Mouse (Mus musculus): Measurements from ENCODE around the gene Doc2g.
"Not testable (repeated sequence)": the region's sequence is repeated elsewhere in the genome, so short reads cannot be mapped to it uniquely, and the experiment has no call there.

The Doc2g gene

DNA sequence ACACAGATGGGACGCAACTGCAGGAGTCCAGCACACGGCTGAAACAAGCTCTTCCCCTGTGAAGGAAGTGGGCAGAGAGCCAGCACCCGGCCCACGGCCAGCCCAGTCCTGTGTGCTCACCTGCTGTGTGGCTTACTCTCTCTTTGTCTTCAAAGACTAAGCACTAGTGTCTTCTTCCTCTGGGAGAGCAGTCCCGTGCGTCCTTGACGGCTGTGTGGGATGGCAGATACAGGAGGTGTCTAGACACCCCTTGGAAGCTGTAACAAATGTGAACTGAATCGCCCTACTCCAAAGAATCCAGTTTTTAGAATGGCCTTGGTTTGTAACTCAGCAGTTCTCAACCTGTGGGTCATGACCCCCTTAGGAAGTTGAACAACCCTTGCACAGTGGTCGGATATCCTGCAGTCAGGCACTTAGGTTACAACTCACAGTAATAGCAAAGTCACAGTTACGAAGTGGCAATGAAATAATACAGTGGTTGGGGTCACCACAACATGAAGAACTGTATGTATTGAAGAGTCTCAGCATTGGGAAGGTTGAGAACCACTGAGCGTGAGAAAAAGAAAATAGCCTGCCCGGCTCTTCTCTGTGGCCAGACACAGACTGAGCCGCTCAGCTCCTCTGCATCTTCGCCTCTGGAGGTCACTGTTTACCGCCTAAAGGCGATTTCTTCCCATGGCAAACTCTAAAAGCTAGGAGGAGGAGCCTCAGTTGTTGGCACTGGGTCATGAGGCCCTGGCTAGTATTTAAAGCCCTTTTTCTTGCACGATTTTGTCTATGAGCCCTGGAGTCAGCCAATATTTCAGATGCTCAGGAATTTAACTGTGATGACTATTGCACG is 15.8 kb downstream of the Doc2g start:
- peak; percentile 92 for DNase-seq

DNA sequence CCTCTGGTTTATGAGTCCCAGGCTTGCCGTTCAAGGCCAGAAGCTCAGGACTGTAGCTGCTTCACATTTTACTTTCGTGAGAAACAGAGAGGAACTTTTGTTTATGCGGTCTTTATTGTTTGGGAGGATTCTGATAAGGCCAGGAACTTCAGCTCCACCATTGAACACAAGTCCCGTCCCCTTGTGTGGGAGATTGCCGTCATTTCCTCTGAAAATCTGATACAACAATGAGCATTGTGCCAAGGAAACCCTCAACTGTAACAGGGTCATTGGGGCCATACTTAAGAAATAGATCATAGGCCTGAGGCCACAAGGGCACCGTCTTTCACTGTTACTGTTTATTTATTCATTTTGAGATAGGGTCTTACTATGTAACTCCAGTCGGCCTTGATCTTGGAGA is 20.1 kb downstream of the Doc2g start:
- no peak for DNase-seq

DNA sequence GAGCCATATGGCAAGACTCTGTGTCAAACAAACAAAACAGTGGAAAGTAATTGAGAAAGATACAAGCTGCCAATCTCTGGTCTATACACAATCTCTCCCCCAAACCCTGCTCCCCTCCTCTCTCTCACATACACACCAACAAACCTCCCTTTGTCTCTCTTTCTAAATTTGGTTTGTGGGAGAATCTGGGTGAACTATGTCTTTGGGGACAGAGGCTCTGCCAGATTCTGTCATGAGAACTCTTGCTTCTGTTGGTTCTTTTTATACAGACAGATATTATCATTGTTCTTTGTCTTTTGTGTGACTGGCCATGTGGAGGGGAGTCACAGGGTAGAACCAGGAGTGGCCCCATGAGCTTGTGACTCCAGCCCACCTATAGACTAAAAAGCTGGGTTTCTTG is 24.5 kb downstream of the Doc2g start:
- DNase-seq, result no peak

DNA sequence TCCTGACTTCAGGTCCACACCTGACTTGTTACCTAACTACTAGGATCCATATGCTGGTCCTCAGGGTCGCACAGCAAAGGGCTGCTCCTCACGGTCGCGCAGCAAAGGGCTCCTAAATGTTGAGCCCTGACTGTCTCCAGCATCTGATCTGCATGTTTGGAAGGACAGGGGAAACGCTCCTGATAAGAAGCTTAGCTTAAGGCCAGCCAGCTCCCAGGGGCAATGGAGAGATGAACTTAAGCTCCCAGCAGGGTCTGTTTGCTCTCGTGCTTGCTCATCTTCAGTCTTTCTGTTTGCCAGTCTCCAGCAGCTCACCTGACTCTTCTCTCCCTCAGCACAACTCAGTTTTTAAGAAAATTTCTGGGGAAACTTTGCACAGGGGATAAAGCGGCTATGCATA is 29.6 kb downstream of the Doc2g start:
- DNase-seq, result no peak

- DNase-seq, result no peak
Measured at GRCm38 (mm10) chr19:4033298-4033697, 30.2 kb downstream of the Doc2g start.

DNA sequence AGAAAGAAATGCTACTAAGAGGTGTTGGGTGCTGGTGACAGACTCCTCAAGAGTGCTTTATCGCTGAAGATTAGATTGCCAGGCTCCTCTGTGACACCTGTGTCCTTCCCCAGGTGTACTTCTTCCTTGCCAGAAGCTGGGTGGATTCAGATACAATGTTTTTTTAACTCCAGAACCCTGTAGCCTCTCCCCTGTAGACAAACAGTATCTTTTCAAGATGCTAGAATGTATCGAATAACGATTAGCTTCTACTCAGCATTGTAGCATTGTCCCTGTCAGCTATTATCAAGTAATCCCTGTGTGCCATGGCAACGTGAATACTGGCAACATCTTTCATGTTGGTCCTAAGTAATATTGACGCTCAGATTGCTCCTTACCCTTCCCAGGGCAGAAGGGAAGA is 30.6 kb downstream of the Doc2g start:
- no peak for DNase-seq

DNA sequence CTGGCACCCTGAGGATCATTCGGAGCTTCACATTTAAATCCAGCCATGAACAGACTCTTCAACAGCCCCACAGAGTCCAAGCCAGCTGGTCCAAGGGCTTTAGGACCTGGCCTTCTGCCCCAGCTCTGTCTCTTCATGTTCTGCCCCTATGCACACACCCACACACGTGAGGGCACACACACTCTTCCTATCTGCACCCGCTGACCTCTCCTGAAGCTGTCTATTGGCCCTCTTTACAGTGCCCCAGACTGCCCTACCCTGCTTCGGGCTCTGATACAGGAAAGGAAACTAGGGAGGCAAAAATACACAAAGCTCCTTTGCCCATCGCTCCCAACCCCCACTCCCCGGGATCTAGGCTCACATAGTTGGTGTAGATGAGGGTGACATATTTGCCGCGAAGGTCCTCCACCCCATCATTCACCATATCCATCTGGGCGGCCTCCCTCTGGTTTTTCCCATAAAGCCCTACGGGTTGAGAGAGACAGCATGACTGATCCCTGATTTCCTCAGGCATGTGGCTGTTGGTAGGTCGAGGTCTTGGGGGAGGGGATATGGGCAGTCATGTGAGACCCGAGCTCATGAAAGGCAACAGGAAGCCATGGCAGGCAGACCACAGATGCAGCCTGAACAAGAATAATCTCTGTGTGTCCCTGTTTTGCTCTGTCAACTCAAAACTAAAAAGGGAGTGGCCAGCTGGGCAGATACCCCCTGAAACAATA is 33.4 kb downstream of the Doc2g start:
- no peak for DNase-seq

DNA sequence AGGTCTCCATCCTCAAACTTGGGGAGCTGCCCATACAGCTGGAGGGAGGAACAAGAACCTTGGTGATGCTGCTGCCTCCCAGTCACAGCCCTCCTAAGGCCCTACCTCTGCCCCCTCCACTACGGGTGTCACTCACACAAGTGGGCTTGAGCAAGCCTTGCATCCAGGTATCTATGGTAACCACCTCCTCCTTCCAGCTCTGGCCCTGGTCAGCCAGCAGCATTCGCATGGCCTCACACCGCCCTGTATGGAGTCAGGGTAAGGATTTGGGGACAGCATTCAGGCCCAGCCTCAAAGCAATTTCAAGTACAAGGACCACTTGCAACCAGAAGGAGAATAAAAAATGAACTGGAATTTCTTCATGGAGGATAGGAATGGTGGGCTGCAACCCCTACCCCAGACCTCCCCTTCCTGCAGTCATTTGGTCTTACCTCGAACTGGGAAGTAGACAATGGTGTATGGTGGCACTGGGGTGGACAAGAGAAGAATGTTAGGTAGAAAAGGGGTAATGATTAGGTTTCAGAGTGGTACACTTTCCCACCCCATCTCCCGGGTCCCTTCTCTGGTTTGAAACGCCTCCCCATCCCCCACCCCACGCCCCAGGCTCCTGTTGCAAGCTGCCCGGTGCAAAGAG is 34.2 kb downstream of the Doc2g start:
- DNase-seq, result not testable (repeated sequence)

GRCm38 (mm10) chr19:4037788-4038232 is 34.7 kb downstream of the Doc2g start, which contains the start of gene Gstp1:
TSS of gene Gstp1 (minus strand) at chr19:4037985.
- DNase-seq, result peak; percentile 81

- not testable (repeated sequence) for DNase-seq
Measured at GRCm38 (mm10) chr19:4040941-4041340, 37.8 kb downstream of the Doc2g start.

DNA sequence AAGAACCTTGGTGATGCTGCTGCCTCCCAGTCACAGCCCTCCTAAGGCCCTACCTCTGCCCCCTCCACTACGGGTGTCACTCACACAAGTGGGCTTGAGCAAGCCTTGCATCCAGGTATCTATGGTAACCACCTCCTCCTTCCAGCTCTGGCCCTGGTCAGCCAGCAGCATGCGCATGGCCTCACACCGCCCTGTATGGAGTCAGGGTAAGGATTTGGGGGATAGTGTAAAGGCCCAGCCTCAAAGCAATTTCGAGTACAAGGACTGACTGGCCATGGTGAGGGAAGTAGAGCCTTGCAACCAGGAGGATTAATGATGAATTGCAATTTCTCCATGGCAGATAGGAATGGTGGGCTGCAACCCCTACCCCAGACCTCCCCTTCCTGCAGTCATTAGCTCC is 38.4 kb downstream of the Doc2g start:
- DNase-seq, result not testable (repeated sequence)

GRCm38 (mm10) chr19:4042124-4042523 is 39.0 kb downstream of the Doc2g start:
- no peak for DNase-seq

DNA sequence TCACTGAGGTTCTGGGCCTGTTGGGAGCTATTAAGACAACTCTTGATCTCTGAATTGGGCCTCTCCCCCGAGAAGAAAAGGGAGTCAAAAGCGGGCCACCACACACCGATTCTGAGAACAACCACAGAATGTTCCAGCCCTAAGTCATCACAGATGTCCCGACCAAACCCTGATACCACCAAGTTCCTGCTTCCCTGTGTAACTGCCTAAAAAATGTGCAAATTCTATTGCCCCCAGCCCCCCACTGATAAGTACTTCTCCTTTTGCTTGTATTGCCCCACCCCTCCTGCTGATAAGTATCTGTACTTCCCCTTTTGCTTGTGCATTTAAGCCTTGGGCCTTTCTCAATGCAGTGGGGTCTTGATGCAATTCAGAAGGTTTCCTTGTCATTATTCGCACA is 41.0 kb downstream of the Doc2g start:
- DNase-seq, result not testable (repeated sequence)

GRCm38 (mm10) chr19:4045966-4046865 is 43.1 kb downstream of the Doc2g start, which contains the start of gene Gstp2:
TSS of gene Gstp2 (minus strand) at chr19:4046023.
- peak; percentile 89 for DNase-seq

DNA sequence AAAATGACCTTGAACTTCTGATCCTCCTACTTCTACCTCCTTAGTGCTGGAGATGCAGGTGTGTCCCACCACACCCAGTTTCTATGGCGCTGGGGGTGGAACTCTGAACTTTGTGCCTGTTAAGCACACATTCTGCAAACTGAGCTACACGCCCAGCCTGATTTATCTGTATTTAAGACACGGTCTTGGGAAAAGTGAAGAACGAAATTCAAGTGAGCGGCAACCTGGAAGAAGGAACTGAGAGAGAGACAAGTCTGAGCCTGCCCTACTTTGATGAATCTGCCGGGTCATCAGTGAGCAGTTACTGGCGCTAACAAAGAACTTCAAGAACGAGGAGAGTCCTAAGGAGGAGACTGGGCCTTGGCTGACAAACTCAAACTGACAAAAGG is 43.7 kb downstream of the Doc2g start:
- DNase-seq, result no peak

GRCm38 (mm10) chr19:4047859-4048258 is 44.7 kb downstream of the Doc2g start:
- DNase-seq, result peak; percentile 89

GRCm38 (mm10) chr19:4049069-4049468 is 46.0 kb downstream of the Doc2g start:
- not testable (repeated sequence) for DNase-seq

- DNase-seq, result no peak
Measured at GRCm38 (mm10) chr19:4051016-4051415, 47.9 kb downstream of the Doc2g start.

GRCm38 (mm10) chr19:4051741-4052515 is 48.8 kb downstream of the Doc2g start:
- DNase-seq, result peak; percentile 73

DNA sequence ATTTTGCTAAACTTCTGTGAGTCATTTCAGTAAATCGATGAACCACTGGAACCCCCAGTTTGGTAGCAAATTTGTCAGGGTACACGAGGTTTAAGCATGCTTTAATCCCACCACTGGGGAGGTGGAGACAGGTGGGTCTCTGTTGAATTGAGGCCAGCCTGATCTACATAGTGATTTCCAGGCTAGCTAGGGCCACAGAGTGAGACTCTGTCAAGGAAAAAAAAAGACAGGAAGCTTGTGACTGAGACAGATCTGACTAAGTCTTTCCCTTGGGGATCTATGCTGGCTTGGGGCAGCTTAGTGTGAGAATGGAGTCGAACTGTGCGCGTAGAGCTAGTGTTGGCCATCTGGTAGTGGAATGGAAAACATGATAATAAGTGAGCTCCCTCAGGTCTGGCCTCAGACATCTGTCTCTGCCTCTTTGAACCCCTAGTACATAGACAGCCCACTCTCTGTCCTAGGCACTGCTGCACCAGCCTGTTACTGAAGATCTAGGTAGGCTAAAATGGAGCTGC is 49.5 kb downstream of the Doc2g start:
- no peak for DNase-seq

DNA sequence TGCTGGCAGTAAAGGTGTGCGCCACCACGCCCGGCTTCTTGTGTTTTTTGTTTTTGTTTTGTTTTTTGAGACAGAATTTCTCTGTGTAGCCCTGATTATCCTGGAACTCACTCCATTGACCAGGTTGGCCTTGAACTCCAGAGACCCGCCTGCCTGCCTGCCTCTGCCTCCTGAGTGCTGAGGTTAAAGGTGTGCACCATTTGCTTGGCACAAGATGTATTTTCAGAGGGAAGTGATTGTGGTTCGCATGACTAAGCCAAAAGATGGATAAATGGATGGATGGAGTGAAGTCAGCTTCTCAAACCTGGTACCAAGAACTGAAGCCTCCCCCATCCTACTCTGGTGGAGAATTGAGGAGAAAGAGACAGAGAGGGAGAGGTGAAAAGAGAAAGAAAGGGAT is 51.5 kb downstream of the Doc2g start:
- DNase-seq, result peak; percentile 20
